Mouse (Mus musculus): ENCODE results near the gene Zbtb9.
"Not testable (repeated sequence)": the region's sequence is repeated elsewhere in the genome, so short reads cannot be mapped to it uniquely, and the experiment has no call there.

Gene Zbtb9

DNA sequence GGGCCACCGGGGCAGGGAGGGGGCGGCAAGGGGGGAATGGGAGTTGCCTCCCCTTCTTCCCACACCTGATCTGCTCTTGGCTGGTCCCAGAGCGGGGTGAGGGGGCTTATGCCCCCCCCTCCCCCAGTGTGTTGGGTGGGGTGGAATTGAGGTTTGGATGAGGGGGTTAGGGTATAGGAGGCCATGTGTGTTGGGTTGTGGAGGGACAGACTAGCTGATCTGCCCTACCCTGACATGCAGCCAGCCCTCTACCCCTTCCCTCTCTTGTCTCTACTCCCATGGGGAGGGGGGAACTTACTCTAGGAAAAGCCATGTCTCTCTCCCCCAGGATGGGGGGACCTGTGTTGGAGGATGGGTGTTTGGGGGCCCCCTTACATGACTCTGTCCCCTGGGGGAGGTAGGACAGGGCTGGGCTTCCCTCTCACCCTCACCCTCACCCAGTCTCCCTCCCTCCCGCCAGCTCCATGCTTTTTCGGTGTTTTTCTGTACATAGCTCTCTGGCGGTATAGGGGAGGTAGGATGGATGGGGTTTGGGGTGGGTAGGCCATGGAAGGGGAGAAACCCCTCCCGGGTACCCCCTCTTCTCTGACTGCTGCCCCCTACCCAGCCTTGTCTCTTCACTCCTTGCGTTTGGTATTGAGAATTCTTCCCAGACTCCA is 1.6 kb upstream of the Zbtb9 start:
- no peak for DNase-seq (ENCODE audit: low spot score)

DNA sequence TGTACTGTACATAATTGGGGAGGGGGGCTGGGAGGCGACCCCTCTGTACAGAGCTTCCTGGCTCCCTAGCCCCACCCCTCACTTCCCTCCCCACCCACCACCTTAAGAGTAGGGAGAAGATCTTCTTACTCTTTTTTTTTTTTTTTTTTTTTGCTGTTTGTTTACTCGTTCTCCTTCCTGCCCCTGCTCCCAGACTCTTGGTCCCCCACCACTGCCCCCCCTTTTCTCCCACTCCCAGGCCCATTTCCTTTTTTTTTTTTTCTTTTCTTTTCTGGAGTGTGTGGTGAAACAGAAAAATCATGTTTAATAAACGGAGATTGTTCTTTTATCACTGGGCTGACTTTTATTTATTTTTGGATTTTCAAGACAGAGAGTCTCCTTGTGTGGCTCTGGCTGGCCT is 860 bp upstream of the Zbtb9 start:
- DNase-seq (ENCODE audit: low spot score) = no peak

DNA sequence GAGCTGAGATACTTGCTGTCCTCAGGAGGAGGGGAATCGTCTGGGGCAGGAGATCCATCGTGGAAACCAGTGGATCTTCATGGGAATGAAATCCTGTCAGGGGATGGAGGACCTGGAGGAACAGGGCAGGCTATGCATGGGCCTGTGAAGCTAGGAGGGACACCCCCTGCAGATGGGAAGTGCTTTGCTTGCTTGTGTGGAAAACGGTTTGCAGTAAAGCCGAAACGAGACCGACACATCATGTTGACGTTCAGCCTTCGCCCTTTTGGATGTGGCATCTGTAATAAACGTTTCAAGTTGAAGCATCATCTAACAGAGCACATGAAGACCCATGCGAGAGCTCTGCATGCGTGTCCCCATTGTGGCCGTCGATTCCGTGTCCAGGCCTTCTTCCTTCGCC is 1.6 kb downstream of the Zbtb9 start:
- DNase-seq (ENCODE audit: low spot score) = no peak

DNA sequence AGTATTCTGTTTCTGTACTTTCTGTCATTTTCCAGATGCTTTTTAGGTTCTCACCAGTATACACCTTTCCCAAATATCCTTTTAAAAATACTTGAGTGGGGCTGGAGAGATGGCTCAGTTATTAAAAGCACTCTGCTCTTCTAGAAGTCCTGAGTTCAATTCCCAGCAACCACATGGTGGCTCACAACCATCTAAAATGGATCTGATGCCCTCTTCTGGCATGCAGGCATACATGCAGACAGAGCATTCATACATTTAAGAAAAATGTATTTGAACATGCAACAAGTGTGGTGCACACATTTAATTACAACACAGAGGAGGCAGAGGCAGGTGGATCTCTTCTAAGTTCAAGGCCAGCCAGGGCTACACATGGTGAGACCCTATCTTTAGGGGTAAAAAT is 2.4 kb downstream of the Zbtb9 start:
- DNase-seq (ENCODE audit: low spot score) = no peak

DNA sequence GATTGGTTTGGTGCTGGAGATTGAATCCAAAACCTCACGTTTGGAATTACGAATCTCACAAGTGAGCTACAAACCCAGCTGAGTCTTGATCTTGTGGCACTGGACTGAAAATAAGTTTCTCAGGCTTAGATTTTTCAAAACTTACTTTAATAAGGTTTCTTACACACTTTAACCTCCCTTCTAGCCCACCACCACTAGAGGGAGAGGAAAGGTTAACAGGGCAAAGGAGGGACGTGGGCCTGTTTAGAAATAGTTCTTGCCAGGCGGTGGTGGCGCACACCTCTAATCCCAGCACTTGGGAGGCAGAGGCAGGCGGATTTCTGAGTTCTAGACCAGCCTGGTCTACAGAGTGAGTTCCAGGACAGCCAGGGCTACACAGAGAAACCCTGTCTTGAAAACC is 4.4 kb downstream of the Zbtb9 start:
- not testable (repeated sequence) for DNase-seq (ENCODE audit: low spot score)

DNA sequence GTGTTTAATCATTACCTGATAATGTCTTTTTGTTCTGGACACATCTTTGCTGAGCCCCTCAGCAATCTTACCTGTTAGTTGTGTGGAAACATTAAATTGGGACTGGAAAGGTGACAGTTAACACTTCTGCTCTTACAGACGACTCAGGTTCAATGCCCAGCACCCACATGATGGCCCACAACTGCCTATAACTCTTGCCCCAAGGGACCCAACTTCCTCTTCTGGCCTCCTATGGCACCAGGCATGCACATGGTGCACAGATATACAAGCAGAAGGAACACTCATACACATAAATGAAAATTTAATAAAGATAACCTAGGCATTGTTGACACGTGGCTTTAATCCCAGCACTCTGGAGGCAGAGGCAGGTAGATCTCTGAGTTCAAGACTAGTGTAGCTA is 6.5 kb downstream of the Zbtb9 start:
- no peak for DNase-seq (ENCODE audit: low spot score)

DNA sequence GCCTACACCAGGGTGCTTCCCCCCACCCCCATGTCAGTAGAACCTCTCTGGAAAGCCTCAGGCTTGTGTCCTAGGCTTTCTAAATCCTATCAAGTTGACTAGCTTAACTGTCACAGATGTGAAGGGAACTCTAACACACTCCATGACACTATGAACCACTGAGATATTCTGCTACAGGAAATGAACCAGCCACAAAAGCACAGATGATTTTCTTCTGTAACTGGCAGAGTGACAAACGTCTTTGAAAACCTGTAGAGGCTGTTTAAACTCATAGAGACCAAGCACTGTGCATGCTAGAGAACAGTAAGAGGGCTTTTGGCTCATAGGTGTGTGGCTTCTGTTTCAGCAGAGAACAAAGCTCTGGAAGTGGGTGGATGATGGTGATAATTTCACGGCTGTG is 8.1 kb downstream of the Zbtb9 start:
- no peak for DNase-seq (ENCODE audit: low spot score)

DNA sequence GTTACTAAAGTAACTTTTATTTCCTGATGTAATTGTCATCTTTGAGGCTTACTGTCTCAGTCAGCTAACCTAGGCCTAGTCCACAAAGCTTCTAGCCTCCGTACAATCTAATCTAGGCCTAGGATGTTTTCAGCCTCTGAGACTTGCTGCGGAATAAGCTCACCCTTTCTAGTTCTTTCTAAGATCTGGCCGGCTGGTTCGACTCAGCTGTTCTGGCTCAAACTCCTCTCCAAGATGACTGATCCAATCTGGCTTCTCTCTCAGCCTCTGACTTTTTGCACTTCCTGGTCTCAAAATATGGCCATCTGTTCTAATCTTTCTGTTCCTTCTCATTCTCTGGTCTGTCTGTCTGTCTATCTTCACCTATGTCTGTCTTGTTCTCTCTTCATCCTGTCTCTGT is 10.4 kb downstream of the Zbtb9 start:
- DNase-seq (ENCODE audit: low spot score) = no peak

DNA sequence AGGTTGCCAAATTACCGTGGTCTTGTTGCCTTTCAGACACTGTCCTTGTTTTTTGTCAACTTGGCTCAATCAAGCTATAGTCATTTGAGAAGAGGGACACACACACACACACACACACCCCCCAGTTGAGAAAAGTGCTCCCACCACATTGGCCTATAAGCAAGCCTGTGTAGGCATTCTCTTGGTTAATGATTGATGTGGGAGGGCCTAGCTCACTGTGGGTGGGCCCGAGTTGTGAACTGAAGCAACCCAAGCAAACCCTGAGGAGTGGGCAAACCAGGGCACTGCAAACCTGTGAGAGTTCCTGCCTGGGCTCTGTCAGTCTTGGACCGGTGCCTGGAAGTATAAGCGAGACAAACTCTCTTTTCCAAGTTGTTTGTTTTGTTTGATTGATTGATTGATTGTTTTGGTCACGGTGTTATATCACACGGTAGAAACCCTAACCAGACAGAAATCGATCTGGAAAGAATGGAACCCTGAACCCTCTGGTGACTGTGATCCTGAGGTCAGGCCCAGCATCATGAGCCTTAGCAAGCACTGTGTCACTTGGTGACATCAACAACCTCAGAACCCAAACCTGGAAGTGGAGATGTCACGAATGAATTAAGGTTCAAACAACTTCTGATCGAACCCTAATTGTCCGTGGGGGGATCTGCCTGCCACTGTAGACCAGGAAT is 12.7 kb downstream of the Zbtb9 start:
- no peak for DNase-seq (ENCODE audit: low spot score)

DNA sequence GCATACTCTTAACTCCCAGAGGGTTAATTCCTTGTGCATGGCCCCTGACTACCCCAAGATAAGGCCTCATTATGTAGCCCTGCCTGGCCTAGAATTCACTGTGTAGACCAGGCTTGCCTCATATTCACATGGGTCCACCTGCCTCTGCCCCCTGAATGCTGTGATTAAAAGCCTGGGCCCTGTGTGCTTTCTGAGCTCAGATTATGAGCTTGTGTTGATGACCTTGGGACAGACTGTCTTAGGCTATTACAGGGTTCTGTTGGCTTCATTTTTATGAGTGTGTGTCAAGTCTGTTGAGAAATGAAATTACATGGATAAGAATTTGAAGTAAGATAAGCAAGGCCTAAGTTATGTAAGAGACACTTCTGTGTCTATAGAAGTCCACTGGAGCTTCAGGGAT is 17.6 kb downstream of the Zbtb9 start:
- no peak for DNase-seq (ENCODE audit: low spot score)

DNA sequence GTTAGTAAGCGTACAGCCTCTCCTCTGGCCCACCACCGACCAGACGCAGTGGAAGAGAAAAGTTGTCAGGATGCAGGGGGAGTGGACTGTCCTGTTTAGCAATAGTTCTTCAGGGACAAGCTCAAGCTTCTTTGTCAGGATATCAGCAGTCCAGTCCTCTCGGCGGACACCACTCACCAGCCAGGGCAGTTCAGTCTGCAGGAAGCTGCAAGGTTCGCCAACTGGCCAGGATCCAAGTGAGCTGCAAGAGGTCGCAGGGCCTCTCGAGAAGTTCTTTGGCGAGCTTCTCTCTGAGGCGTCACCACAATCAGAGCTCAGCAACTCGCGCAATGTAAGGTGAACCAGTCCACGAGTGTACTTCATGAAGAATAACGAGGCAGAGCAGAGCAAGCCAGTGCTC is 21.4 kb downstream of the Zbtb9 start:
- peak; percentile 57 for DNase-seq (ENCODE audit: low spot score)

DNA sequence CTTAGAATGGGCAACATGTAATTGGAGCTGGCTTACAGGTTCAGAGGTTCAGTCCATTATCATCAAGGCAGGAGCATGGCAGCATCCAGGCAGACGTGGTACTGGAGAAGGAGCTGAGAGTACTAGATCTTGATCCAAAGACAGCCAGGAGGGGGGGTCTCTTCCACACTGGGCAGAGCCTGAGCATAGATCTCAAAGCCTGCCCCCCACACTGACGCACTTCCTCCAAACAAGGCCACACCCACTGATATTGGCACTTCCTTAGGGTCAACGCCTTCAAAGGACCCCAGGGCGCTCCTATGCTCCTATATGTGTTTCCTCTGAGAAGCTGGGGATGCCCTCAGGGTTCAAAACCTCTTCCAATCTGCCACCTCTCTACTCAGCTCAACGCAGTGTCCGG is 22.0 kb downstream of the Zbtb9 start:
- DNase-seq (ENCODE audit: low spot score) = no peak

DNA sequence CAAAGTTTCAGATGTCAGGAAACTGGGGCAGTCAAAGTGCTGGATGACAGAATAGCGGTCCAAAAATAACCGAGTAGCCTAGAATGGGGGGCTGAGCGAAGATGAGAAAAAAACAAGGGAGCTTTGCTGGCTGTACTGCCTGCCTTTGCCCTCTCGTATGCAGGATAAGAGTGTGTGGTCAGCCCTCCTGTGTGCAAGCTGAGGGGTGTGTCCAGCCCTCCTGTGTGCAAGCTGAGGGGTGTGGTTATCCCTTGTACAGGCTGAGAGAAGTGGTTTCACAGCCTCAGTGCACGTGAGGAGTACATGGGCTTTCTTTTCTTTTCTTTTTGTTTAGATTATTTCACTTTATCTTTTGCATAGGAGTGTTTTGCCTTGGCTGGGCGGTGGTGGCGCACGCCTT is 22.6 kb downstream of the Zbtb9 start:
- DNase-seq (ENCODE audit: low spot score) = no peak

DNA sequence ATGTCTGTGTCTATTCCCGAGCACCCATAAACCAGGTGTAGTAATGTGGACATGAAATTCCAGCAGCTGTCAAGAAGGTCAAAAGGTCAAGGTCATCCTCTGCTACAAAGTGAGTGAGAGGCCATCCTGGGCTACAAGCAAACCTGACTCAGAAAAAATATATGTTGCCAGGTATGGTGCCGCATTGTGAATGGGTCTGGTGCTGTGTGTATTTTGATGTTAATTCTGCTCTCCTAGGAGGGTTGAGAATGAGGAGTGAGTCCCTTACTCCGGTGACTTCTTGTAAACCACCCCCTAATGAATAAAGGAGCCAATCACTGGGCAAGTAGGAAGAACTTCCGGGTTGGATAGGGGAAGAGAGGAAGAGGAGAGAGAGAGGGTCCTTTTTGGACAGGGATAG is 24.7 kb downstream of the Zbtb9 start:
- no peak for DNase-seq (ENCODE audit: low spot score)

DNA sequence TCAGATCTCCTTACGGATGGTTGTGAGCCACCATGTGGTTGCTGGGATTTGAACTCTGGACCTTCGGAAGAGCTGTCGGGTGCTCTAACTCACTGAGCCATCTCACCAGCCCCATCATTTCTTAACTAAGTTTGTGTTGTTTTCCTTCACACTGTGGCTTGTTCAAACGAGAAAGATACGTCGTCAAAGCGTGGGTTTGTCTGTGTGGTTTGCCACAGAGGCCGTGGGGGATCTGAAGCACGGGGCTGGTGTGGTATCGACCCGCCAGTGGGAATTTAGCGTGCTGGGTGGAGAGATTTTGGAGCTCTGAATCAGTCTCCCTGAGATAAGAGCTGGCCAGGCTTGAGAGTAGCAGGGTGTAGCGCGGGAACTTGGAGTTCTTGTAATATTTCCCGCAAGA is 25.3 kb downstream of the Zbtb9 start:
- no peak for DNase-seq (ENCODE audit: low spot score)

DNA sequence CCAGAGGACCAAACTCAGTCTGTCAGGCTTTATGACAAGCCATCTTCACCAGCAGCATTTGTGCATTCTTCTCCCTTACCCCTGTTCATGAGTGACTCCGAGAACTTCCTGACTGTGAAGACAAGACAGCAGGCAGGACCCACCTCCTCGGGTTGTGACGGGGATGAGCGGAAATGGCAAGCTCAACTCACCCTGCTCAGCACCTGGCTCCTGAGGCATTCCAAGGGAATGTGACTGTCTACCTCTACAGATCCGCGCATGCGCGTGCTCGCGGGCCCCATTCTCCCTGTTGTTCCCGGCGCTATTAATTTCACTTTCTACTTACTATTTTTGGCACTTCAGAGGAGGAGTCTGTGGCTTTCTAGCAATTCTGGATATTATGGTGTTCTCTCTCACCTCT is 27.0 kb downstream of the Zbtb9 start:
- no peak for DNase-seq (ENCODE audit: low spot score)

DNA sequence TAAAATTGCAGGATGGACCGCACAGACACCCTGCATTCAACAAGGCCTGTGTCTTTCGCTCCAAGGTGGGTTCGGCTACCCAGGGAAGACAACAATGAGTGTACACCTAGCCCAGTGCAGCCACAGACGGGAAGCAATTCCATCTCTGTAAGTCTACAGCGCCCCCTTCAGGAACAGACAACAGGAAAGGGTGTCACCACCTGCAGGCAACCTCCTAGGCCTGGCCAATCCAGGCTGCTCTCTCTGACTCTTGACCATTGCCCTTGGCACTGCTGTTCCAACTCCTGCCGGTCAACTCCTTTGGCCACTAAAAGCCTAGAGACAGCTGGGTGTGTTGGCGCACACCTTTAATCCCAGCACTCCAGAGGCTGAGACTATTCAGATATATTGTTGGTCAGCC is 28.2 kb downstream of the Zbtb9 start:
- DNase-seq (ENCODE audit: low spot score) = peak; percentile 32

DNA sequence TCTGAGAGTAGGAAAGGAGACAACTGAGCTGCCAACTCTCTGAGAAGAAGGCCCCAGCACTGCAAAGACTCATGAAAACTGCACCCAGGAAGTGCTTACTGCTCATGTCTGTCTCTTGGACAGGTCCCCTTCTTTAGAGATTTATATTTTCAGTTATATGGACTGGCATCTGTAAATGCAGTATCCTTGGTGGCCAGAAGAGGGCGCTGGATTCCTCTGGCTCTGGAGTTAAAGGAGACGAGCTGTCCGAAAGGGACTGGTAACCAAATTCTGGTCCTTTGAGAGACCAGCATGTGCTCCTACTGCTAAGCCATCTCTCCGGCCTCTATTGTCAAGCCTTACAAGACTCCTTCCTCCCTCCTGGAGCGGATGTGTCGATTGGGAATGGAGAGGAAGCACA is 28.9 kb downstream of the Zbtb9 start:
- no peak for DNase-seq (ENCODE audit: low spot score)

DNA sequence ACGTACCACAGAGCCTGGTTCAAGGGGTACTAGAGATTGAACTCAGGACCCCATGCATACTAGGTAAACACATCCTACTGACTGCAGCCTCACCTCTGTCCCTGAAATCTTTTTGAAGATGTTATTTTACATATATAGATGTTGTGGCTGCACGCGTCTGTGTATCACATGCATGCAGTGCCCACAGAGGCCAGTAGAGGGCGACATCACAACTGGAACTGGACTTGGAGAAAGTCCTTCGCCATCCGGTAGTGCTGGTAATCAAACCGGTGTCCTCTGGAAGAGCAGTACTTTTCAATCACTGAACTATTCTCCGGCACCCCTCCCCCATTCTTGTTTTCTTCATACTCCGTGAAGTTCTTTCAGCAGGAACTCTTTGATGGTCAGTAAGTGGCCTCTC is 31.5 kb downstream of the Zbtb9 start:
- DNase-seq (ENCODE audit: low spot score) = peak; percentile 71

DNA sequence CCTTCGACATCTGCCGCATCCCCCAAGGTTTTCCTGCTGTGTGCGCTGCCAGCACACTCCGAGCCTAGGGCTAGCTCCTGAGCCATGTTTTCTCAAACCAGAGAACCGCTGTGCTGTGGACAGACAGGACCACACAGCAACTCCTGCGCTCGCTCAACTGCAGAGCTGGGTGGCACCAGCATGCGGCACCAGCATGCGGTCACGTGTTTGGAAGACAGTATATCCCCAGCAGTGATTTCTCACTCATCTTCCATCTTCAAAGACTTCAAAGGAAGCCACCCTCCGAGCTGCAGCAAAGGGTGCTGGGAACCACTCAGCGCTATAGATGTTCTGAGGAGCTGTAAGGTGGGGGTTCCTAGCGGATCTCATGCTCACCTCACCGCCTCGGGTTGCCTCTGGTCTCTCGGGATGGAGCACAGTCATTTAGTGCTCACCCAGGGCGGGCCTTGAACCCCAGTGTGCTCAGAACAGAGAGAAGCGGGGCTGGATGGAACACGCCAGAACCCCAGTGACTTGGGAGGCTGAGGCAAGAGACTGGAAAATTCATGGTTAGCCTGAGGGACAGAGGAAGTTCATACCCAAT is 32.0 kb downstream of the Zbtb9 start:
- DNase-seq (ENCODE audit: low spot score) = peak; percentile 16

DNA sequence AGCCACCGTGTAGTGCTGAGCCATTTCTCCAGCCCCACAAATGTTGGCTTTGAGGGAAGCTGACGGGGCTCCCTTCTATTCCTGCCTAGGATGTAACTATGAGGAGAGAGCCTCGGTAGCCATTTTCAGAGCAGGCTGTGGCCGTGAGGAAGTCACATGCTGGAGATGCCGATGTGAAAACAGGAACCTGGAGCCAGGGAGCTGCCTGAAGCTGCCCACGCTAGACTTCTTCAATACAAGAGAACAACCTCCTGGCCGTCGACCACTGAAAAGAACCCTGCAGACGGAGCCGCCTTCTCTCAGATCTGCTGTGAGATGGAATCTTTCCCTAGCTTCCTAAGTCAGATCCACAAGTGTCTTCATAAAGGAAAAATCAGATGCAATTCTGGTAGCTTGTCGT is 32.7 kb downstream of the Zbtb9 start:
- DNase-seq (ENCODE audit: low spot score) = no peak

DNA sequence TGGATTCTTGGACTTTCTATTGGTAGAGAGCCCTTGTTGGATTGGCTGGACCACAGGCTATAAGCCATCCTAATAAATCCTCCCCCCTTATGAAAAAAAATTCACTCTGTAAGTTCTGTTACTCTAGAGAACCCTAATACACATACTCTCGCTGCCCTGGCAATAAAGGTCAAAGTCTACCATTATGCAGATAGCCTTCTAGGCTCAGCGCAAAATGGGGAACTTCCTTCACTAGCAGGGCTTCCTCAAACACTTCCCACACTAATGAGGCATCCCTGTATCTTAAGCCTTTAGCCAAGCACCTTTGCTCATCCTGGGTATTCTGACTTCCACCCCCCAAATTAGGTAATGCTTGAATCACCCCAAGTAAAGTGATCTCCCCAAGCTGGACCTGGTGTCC is 35.3 kb downstream of the Zbtb9 start:
- no peak for DNase-seq (ENCODE audit: low spot score)

DNA sequence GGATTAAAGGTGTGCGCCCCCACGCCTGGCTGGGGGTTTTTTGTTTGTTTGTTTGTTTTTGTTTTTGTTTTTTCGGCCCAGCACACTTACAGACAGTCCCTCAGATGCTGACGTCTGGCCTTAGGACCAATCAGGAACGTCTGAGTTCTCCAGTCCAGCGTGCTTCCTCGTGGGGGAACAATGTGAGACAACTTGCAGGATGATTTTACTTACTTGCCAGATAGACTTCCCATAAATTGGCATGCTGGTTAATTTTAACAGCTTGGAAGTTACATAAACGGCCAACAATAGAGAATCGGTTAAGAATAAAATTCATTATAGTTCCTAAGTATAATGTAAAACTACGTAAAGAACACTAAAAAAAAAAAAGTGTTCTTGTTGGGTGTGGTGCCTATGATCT is 38.2 kb downstream of the Zbtb9 start:
- DNase-seq (ENCODE audit: low spot score) = no peak
